Mouse (Mus musculus) intestine, postnatal 0 days (tissue): ENCODE results near the gene Cask. TPM values are rescaled to one million over a fixed set of nuclear protein-coding genes. Genes with fewer than 3 reads are reported as not detected.

ENCODE experiments used
- ATAC-seq: fragments of 200-750 bp; cut with Nextera tagmentation; 2 replicates; pipeline ENCODE4 v1.8.0; 2017; ENCODE audit warnings: mild to moderate bottlenecking, moderate TSS enrichment, moderate library complexity
- H3K27ac ChIP-seq: fragments of 300-500 bp; sonication (generic); 2 replicates; pipeline ENCODE4 v1.5.1; 2014; ENCODE audit warnings: mild to moderate bottlenecking, low read depth, low read length, moderate library complexity
- H3K27me3 ChIP-seq: fragments of 300-500 bp; sonication (generic); replicated peaks from 2 replicates; pipeline ENCODE4 v1.6.1; 2014; ENCODE audit warnings: low read length, mixed read lengths; ENCODE audit not compliant: control insufficient read depth, insufficient read depth
- H3K36me3 ChIP-seq: fragments of 300-500 bp; sonication (generic); 2 replicates; pipeline ENCODE4 v1.6.1; 2014; ENCODE audit warnings: mild to moderate bottlenecking, moderate library complexity; ENCODE audit not compliant: control insufficient read depth, insufficient read depth
- H3K4me1 ChIP-seq: fragments of 300-500 bp; sonication (generic); replicated peaks from 2 replicates; pipeline ENCODE4 v1.6.1; 2014; ENCODE audit warnings: antibody characterized with exemption, low read length, mixed read lengths; ENCODE audit not compliant: control insufficient read depth, insufficient read depth
- H3K4me2 ChIP-seq: fragments of 300-500 bp; sonication (generic); replicated peaks from 2 replicates; pipeline ENCODE4 v1.6.1; 2014; ENCODE audit warnings: low read depth, mild to moderate bottlenecking, moderate library complexity
- H3K4me3 ChIP-seq: fragments of 300-500 bp; sonication (generic); 2 replicates; pipeline ENCODE4 v1.5.1; 2014; ENCODE audit warnings: low read depth, low read length
- H3K9ac ChIP-seq: fragments of 300-500 bp; sonication (generic); 2 replicates; pipeline ENCODE4 v1.6.1; 2014; ENCODE audit warnings: mild to moderate bottlenecking, low read depth, low read length
- H3K9me3 ChIP-seq: fragments of 300-500 bp; sonication (generic); 2 replicates; pipeline ENCODE4 v1.6.1; 2016; ENCODE audit warnings: mixed run types; ENCODE audit not compliant: control insufficient read depth
- CTCF ChIP-seq: sonication (generic); IDR thresholded peaks from 2 replicates; pipeline ENCODE4 v1.5.1; 2016; ENCODE audit warnings: low read depth, mild to moderate bottlenecking, control low read depth, antibody characterized with exemption, moderate library complexity
- WGBS: fragments of 180-500 bp; shearing (Covaris S2); extraction: QIAGEN DNeasy Blood & Tissue Kit; methylation state at CpG from one replicate; pipeline ENCODE4 v1.1.7; 2014; 5-methylcytosine and 5-hydroxymethylcytosine counted together
- polyA plus RNA-seq: library from polyadenylated mRNA; unstranded; fragments of >200 nt; fragmentation: Nextera tagmentation; extraction: Ambion mirVana; gene quantifications from 2 replicates; pipeline ENCODE4 v1.2.1, GENCODE M21; 2015

Cask gene
- polyA plus RNA-seq, 1 experiment from 2014 or later, result 9.0 TPM

GRCm38 (mm10) chrX:13489761-13490160 is 361.4 kb downstream of the Cask start:
- WGBS, result 92% methylated on average over 1 of the region's 1 CpGs

DNA sequence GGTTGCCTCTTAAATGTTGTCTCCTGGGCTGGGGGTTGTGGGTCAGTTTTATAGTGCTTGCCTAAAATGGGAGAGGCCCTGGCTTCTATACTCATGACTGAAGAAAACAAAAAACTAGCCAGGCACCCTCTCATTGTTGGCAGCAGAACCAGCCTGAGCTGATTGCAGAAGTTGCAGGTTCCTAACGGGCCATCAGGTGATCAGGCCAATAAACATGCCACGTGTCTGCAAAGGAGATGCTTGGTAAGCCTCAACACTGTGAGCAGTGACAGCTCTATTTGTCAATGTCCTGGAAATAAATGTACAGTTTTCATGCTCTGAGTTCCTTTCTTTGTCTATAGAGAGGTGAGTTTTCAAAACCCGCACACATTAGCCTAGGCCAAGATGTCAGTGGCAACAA is 362.2 kb downstream of the Cask start:
- no peak overlapping the region for H3K27ac ChIP-seq
- H3K36me3 ChIP-seq, result no peaks in the 10 kb centered on the region
- no peaks in the 10 kb centered on the region; the same call in none of the 2 replicates for H3K27me3 ChIP-seq
- no peak overlapping the region for H3K4me2 ChIP-seq
- no peak overlapping the region for H3K4me3 ChIP-seq
- no peaks in the 10 kb centered on the region for H3K4me1 ChIP-seq
- H3K9ac ChIP-seq, result no peak overlapping the region
- 75% methylated on average over 3 of the region's 3 CpGs for WGBS
- no peak for ATAC-seq
- TF ChIP-seq CTCF, result no peak
- H3K9me3 ChIP-seq, result no peaks in the 10 kb centered on the region

More at GRCm38 (mm10) chrX:13489761-13490160, 361.4 kb downstream of the Cask start:
- Histone ChIP-seq H3K27ac (no peak overlapping the region), H3K36me3 (no peaks in the 10 kb centered on the region), H3K4me3 (no peak overlapping the region), H3K9me3 (no peaks in the 10 kb centered on the region), H3K9ac (no peak overlapping the region), H3K4me1 (no peaks in the 10 kb centered on the region), H3K27me3 (no peaks in the 10 kb centered on the region; the same call in none of the 2 replicates), H3K4me2 (no peak overlapping the region)
- TF ChIP-seq CTCF, result no peak
- no peak for ATAC-seq

DNA sequence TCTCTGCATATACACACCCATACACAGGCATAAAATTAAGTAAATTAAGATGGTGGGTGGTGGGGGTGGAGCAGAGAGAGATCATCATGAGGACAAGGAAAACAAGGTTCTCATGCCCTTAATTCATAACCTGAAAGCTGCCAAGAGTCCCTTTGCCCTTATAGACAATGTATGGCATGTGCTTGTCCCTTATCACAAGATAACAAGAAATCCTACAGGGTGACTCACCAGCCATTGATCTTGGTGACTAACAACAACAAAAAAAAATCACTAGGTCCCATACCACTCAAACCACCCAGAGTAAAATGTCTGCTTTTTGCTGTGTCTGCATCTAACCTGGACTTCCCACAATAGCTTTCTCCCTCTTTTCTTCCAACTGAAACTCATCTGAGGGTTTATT is 366.7 kb downstream of the Cask start:
- Histone ChIP-seq H3K27ac (no peak overlapping the region), H3K4me3 (no peak overlapping the region), H3K4me2 (no peak overlapping the region), H3K9ac (no peak overlapping the region), H3K36me3 (no peaks in the 10 kb centered on the region), H3K27me3 (no peaks in the 10 kb centered on the region; the same call in none of the 2 replicates), H3K4me1 (no peaks in the 10 kb centered on the region), H3K9me3 (no peaks in the 10 kb centered on the region)
- ATAC-seq, result no peak
- no peak for TF ChIP-seq CTCF

DNA sequence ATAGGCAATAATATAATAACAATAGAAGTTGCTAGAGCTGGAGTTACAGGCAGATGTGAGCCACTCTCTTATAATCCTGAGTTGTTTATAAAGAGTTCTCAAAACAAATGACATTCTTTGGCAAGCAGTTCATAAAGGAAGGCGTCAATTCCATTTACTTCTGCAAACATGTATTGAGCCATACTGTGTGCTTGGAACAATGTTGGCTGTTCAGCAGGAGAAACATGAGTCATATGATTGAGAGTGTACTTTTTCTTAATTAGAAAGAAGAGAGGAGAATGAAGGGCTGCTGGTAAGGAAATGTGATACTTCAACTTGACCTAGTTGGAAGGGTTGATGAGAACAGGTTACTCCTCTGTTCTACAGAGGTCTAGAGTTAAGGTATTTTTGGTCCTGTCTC is 368.6 kb downstream of the Cask start:
- WGBS, result 57% methylated on average over 1 of the region's 1 CpGs
- no peak for TF ChIP-seq CTCF
- Histone ChIP-seq H3K27ac (no peak overlapping the region), H3K4me3 (no peak overlapping the region), H3K27me3 (no peaks in the 10 kb centered on the region; the same call in none of the 2 replicates), H3K4me1 (no peaks in the 10 kb centered on the region), H3K9me3 (no peaks in the 10 kb centered on the region), H3K4me2 (no peak overlapping the region), H3K9ac (no peak overlapping the region), H3K36me3 (no peaks in the 10 kb centered on the region)
- ATAC-seq, result no peak

DNA sequence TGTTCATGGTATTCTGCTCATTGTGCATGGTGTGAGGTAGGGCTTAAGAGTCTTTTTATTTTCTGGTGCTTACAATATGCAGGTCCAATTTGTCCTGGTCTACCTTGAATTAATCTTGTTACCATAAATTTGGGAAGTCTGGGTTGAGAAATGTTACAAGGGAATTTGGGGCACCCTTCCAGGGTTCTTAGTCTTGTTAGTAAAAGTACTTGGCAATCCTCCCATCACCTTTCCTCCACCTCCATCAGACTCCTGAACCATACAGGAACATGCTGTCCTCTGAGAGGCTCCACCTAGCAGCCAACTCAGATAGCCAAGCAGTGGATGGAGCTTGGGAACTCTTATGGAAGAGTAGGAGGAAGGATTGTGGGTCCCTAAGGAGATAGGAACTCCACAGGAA is 371.6 kb downstream of the Cask start:
- no peaks in the 10 kb centered on the region for H3K4me1 ChIP-seq
- no peaks in the 10 kb centered on the region for H3K9me3 ChIP-seq
- no peak overlapping the region for H3K4me2 ChIP-seq
- no peaks in the 10 kb centered on the region for H3K27me3 ChIP-seq
- ATAC-seq, result no peak
- TF ChIP-seq CTCF, result no peak
- no peaks in the 10 kb centered on the region for H3K36me3 ChIP-seq
- H3K27ac ChIP-seq, result no peak overlapping the region
- H3K9ac ChIP-seq, result no peak overlapping the region
- no peak overlapping the region for H3K4me3 ChIP-seq

DNA sequence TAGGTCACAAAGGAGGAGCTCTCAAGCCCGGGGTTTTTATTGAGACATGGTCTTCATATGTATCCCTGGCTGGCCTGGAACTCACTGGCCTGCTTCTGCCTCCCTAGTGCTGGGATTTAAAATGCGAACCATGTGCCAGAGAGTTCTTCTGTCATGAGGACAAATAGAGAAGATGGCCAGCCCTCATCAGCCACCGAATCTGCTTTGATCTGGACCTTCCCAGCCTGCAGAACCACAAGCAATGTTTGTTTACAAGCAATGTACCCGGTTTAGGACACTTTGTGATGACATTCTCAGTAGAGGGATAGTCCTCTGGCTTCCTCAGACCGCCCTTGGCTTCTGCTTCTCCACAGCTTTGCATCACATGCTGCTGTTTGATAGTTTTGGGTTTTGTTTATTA is 372.9 kb downstream of the Cask start:
- no peak overlapping the region for H3K4me3 ChIP-seq
- no peak overlapping the region for H3K4me2 ChIP-seq
- WGBS, result 56% methylated on average over 5 of the region's 5 CpGs
- ATAC-seq, result no peak
- no peaks in the 10 kb centered on the region for H3K27me3 ChIP-seq
- TF ChIP-seq CTCF, result no peak
- H3K27ac ChIP-seq, result no peak overlapping the region
- H3K9me3 ChIP-seq, result no peaks in the 10 kb centered on the region
- no peaks in the 10 kb centered on the region for H3K4me1 ChIP-seq
- H3K36me3 ChIP-seq, result no peaks in the 10 kb centered on the region
- no peak overlapping the region for H3K9ac ChIP-seq

DNA sequence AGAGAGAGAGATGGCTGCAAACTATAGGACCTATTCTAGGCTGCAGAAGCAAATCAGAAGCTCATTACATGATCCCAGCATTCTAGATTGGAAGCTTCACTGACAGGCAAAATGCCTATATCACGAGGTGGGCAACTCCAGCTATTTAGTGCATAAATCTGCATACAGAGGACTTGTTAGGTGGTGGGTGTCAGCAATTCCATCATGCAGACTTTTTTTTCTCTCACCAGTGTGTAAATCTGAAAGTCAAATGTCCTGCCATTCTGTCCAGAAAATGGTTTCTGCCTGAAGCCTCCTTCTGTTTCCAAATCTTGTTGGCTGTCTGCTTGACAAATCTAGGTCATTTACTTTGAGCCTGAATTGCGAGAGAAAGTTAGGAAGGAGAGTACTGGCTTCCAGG is 373.6 kb downstream of the Cask start:
- Histone ChIP-seq H3K36me3 (no peaks in the 10 kb centered on the region), H3K9me3 (no peaks in the 10 kb centered on the region), H3K27me3 (no peaks in the 10 kb centered on the region), H3K27ac (no peak overlapping the region), H3K4me2 (no peak overlapping the region), H3K4me3 (no peak overlapping the region), H3K4me1 (no peaks in the 10 kb centered on the region), H3K9ac (no peak overlapping the region)
- no peak for TF ChIP-seq CTCF
- ATAC-seq, result no peak
- WGBS, result 59% methylated on average over 2 of the region's 2 CpGs
